Mouse (Mus musculus): Measurements from ENCODE around the gene Trcg1. TPM values are rescaled to one million over a fixed set of nuclear protein-coding genes. Genes with fewer than 3 reads are reported as not detected.

Trcg1 gene
- polyA plus RNA-seq, 1 experiment from 2014 or later, result not detected

DNA sequence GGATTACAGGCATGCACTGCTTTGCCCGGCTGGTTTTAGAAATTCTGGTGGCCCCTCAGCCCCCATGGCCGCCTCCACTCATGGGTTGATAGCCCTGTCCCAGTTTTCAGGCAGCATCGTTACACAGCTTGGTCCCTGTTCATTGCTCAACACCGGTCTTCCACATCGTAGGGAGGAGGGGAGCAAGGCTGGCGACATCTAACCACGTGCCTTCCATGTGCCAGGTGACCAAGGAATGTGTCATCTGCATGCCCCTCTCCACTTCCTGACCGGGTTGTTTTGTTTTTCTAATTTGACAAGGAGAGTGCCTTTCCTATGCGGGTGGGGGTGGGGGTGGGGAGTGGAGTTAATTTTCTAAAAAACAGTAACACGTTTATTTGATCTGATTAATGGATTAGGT lies 31.7 kb downstream of the Trcg1 start:
- no peak overlapping the region for H3K27ac ChIP-seq (ENCODE audit: low read length)
- no peak overlapping the region for H3K4me3 ChIP-seq (replicated peaks; ENCODE audit: low read length)
- no peak overlapping the region for H3K9ac ChIP-seq (replicated peaks; ENCODE audit: low read depth, low read length)
- no peaks in the 10 kb centered on the region for H3K9me3 ChIP-seq (ENCODE audit: control insufficient read depth, low read length)
- peaks cover 14% of the 10 kb centered on the region for H3K4me1 ChIP-seq (replicated peaks; ENCODE audit: control insufficient read depth, insufficient read depth, low read length)
- ATAC-seq, result no peak
- 13% methylated on average over 10 of the region's 10 CpGs for WGBS
- H3K36me3 ChIP-seq (ENCODE audit: control insufficient read depth, insufficient read depth), result no peaks in the 10 kb centered on the region
- H3K4me2 ChIP-seq (ENCODE audit: low read length), result no peak overlapping the region
- no peaks in the 10 kb centered on the region for H3K27me3 ChIP-seq (replicated peaks; ENCODE audit: control insufficient read depth, insufficient read depth, low read length)

DNA sequence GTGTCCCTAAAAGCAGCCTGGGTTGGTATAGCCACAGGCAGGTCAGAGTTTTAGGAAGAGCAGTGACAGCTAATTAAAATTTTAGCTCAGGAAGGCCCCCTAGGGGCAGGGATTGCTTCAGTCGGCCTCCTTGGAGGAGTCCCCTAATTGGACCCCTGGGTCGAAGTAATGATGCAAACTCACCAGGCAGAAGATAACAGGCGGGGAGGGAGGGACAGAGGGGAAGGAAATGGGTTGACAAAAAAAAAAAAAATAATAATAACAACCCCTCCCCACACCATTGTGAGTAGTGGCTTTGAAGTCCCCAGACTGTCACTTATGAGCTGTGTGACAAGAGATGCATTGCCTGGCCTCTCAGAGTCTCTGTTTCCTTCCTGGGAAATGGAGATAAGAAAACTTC lies 32.2 kb downstream of the Trcg1 start:
- no peak for ATAC-seq
- no peak overlapping the region for H3K9ac ChIP-seq (replicated peaks; ENCODE audit: low read depth, low read length)
- H3K27ac ChIP-seq (ENCODE audit: low read length), result no peak overlapping the region
- H3K4me2 ChIP-seq (ENCODE audit: low read length), result no peak overlapping the region
- 3% methylated on average over 3 of the region's 3 CpGs for WGBS
- H3K4me1 ChIP-seq (replicated peaks; ENCODE audit: control insufficient read depth, insufficient read depth, low read length), result peaks cover 14% of the 10 kb centered on the region
- no peak overlapping the region for H3K4me3 ChIP-seq (replicated peaks; ENCODE audit: low read length)
- H3K27me3 ChIP-seq (replicated peaks; ENCODE audit: control insufficient read depth, insufficient read depth, low read length), result no peaks in the 10 kb centered on the region
- no peaks in the 10 kb centered on the region for H3K36me3 ChIP-seq (ENCODE audit: control insufficient read depth, insufficient read depth)
- no peaks in the 10 kb centered on the region for H3K9me3 ChIP-seq (ENCODE audit: control insufficient read depth, low read length)

DNA sequence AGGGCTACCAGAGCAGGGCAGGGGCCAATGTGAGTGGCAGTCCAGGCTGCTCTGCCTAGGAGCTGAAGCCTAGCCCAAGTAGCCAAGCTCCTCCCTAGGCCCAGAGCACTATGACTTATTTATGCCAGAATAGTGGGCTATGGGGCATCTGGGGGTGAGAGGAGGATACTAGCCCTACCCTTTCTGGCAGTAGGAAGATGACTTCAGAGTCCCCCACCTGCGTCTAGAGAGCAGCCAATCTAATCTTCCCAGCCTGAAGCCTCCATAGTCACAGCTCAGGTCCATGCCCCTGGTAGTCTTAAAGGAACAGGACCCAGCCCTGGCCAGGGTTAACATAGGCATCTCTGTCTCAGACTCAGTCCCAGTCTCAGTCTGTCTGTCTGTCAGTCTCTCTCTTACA lies 33.0 kb downstream of the Trcg1 start:
- no peak overlapping the region for H3K9ac ChIP-seq (replicated peaks; ENCODE audit: low read depth, low read length)
- no peaks in the 10 kb centered on the region for H3K36me3 ChIP-seq (ENCODE audit: control insufficient read depth, insufficient read depth)
- no peaks in the 10 kb centered on the region for H3K27me3 ChIP-seq (replicated peaks; ENCODE audit: control insufficient read depth, insufficient read depth, low read length)
- H3K9me3 ChIP-seq (ENCODE audit: control insufficient read depth, low read length), result no peaks in the 10 kb centered on the region
- no peak overlapping the region for H3K4me3 ChIP-seq (replicated peaks; ENCODE audit: low read length)
- no peak overlapping the region for H3K27ac ChIP-seq (ENCODE audit: low read length)
- WGBS, result 24% methylated on average over 1 of the region's 1 CpGs
- H3K4me2 ChIP-seq (ENCODE audit: low read length), result no peak overlapping the region
- H3K4me1 ChIP-seq (replicated peaks; ENCODE audit: control insufficient read depth, insufficient read depth, low read length), result peaks cover 14% of the 10 kb centered on the region
- ATAC-seq, result no peak

DNA sequence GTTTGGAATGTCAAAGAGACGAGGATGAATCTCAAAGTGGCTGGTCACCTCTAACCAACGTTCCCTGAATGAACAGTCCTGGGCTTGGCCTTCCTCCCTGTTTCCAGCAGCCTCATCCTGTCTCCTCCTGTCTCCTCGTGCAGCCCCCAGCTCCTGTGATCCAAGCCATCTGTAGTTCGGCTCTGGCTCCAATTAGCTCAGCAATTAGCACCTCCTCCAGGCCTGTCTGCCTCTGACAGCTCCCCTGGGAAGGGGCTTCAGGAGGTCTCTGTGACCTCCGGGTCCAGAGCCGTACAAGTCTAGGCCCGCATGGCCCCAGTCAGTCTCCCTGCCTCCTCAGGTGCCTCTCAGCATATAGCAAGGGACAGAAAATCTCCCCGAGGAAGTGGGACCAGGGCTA lies 34.0 kb downstream of the Trcg1 start:
- Histone ChIP-seq H3K9me3 (ENCODE audit: control insufficient read depth, low read length) (no peaks in the 10 kb centered on the region), H3K4me2 (ENCODE audit: low read length) (no peak overlapping the region), H3K36me3 (ENCODE audit: control insufficient read depth, insufficient read depth) (no peaks in the 10 kb centered on the region), H3K4me3 (replicated peaks; ENCODE audit: low read length) (no peak overlapping the region), H3K4me1 (replicated peaks; ENCODE audit: control insufficient read depth, insufficient read depth, low read length) (peaks cover 14% of the 10 kb centered on the region), H3K27ac (ENCODE audit: low read length) (no peak overlapping the region), H3K27me3 (replicated peaks; ENCODE audit: control insufficient read depth, insufficient read depth, low read length) (no peaks in the 10 kb centered on the region), H3K9ac (replicated peaks; ENCODE audit: low read depth, low read length) (no peak overlapping the region)
- ATAC-seq, result peak; percentile 59
- WGBS, result 24% methylated on average over 8 of the region's 8 CpGs

DNA sequence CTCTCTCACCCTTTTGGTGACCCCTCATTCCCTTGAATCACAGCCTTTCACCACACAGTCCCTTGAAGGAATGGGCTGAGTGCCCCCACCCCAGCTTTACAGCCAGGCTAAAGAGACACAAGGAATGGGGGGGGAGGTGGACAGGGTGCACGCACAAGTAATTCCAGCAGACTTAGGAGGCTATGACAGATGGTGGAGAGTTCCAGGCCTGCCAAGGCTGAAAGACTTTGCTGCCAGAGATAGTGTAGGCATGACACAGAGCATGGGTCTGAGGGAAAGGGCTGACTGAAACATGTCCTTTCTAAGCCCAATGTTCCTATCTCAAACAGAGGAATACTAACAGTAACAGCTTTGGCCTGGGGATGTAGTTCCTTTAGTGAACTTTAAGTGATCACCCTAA lies 34.7 kb downstream of the Trcg1 start:
- Histone ChIP-seq H3K9me3 (ENCODE audit: control insufficient read depth, low read length) (no peaks in the 10 kb centered on the region), H3K27me3 (replicated peaks; ENCODE audit: control insufficient read depth, insufficient read depth, low read length) (no peaks in the 10 kb centered on the region), H3K4me2 (ENCODE audit: low read length) (no peak overlapping the region), H3K4me1 (replicated peaks; ENCODE audit: control insufficient read depth, insufficient read depth, low read length) (peaks cover 14% of the 10 kb centered on the region), H3K4me3 (replicated peaks; ENCODE audit: low read length) (no peak overlapping the region), H3K27ac (ENCODE audit: low read length) (no peak overlapping the region), H3K9ac (replicated peaks; ENCODE audit: low read depth, low read length) (no peak overlapping the region), H3K36me3 (ENCODE audit: control insufficient read depth, insufficient read depth) (no peaks in the 10 kb centered on the region)
- 57% methylated on average over 1 of the region's 1 CpGs for WGBS
- no peak for ATAC-seq

DNA sequence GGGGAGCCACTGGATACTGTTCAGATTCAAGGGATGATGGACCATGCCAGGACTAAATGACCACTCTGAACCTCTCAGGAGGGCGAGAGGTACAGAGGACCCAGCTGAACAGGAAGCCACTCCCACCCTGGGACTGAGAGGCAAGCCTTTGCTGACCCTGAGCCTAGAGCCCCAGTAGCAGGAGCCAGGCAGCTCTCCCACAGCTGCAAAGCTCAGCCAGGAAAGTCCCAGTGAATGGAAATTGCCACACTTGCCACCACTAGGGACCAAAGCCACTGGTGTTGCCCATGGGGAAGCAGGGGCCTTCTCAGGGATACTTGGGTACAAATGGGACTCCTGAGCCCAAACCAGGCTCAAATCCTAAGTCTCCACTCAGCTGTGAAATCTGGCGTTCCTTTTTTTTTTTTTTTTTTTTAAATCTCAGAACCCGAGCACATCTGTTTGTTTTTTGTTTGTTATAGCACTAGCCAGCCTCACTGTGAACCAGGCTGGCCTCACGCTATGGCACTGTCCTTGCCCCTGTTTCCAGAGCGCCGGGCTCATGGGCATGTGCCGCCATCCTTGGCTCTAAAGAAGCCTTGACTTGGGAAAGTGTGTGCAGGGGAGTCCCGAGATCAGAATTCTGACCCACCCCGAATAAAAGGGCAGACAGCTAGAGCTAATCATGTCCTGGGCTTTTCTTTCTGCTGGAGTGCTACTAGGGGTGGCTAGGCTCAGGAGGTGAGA lies 35.6 kb downstream of the Trcg1 start:
- Histone ChIP-seq H3K4me1 (replicated peaks; ENCODE audit: control insufficient read depth, insufficient read depth, low read length) (peaks cover 14% of the 10 kb centered on the region), H3K4me3 (replicated peaks; ENCODE audit: low read length) (no peak overlapping the region), H3K27me3 (replicated peaks; ENCODE audit: control insufficient read depth, insufficient read depth, low read length) (no peaks in the 10 kb centered on the region), H3K9me3 (ENCODE audit: control insufficient read depth, low read length) (no peaks in the 10 kb centered on the region), H3K9ac (replicated peaks; ENCODE audit: low read depth, low read length) (no peak overlapping the region), H3K27ac (ENCODE audit: low read length) (no peak overlapping the region), H3K4me2 (ENCODE audit: low read length) (no peak overlapping the region), H3K36me3 (ENCODE audit: control insufficient read depth, insufficient read depth) (no peaks in the 10 kb centered on the region)
- ATAC-seq, result no peak
- 58% methylated on average over 9 of the region's 9 CpGs for WGBS

DNA sequence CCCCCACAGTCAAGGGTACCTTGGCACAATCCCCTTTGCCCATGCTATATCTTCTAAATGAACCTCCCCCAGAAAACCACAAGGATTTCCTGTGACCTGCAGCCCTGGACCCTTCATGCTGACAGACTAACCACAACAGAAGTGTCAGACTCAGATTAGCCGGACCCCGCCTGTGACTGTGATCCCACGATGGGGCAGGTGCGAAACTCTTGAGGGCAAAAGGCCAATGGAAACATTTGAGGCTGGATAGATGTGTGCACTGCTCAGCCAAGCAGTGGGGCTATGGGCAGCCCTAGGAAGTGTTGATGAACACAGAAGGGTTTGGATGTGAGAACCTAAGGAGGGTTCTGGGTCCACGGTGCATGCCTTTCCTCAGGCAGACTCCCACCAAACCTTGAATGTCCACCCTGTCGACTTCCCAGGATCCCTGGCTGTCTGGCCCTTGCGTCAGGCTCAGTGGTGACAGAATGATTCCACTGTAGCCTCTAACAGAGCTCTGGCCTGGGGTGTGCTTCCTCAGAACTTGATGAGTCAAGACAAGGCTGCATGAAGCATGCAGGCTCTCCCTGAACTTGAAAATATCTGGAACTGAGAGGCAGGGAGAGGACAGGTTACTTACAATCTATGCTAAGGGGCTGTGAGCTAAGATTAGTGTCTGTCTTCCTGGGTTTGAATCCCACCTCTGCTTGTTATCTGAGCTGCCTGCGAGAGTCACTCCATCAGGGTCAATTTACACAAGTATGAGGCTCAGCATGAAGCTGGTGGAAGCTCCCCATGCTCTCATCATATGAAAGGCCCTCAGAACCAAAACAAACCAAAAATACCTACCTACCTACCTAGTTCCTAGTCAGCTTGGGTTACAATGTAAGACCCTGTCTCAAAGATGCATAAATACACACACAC lies 36.8 kb downstream of the Trcg1 start:
- Histone ChIP-seq H3K4me3 (replicated peaks; ENCODE audit: low read length) (no peak overlapping the region), H3K27ac (ENCODE audit: low read length) (no peak overlapping the region), H3K36me3 (ENCODE audit: control insufficient read depth, insufficient read depth) (no peaks in the 10 kb centered on the region), H3K4me2 (ENCODE audit: low read length) (no peak overlapping the region), H3K9me3 (ENCODE audit: control insufficient read depth, low read length) (no peaks in the 10 kb centered on the region), H3K9ac (replicated peaks; ENCODE audit: low read depth, low read length) (no peak overlapping the region), H3K4me1 (replicated peaks; ENCODE audit: control insufficient read depth, insufficient read depth, low read length) (peaks cover 11% of the 10 kb centered on the region), H3K27me3 (replicated peaks; ENCODE audit: control insufficient read depth, insufficient read depth, low read length) (no peaks in the 10 kb centered on the region)
- WGBS, result 70% methylated on average over 8 of the region's 8 CpGs
- no peak for ATAC-seq

DNA sequence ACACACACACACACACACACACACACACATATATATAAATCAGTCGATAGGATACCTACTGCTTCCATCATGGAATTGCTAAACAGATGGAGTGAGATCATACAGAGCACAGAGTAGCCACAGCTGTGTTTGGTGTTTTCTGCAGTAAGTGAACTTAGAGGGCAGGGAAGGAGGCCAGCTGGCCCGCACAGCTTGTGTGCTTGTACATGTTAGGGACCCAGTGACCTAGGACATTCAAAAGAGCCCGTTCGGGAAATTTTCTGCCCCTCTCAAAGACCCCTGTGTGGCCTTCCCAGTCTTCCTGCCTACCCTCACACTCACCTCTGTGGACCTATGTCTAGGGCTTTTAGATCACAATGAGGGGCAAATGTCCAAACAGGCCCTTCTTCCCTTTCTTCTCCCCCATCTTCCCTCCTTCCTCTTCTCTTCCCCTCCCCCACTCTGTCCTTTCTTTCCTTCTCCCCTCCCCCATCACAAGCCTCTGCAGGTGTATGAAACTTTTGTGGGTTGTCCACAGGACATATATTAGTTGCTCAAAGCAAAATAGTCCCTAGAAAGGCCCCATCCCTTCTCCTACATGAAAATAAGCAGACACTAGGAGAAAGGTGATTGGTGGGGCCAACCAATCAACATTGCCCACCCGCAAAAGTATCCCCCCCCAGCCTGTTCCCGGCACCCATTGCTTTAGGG lies 37.6 kb downstream of the Trcg1 start:
- no peak overlapping the region for H3K4me2 ChIP-seq (ENCODE audit: low read length)
- ATAC-seq, result no peak
- H3K27me3 ChIP-seq (replicated peaks; ENCODE audit: control insufficient read depth, insufficient read depth, low read length), result no peaks in the 10 kb centered on the region
- no peaks in the 10 kb centered on the region for H3K9me3 ChIP-seq (ENCODE audit: control insufficient read depth, low read length)
- no peak overlapping the region for H3K27ac ChIP-seq (ENCODE audit: low read length)
- H3K4me1 ChIP-seq (replicated peaks; ENCODE audit: control insufficient read depth, insufficient read depth, low read length), result peaks cover 10% of the 10 kb centered on the region
- 33% methylated on average over 6 of the region's 6 CpGs for WGBS
- no peak overlapping the region for H3K4me3 ChIP-seq (replicated peaks; ENCODE audit: low read length)
- no peaks in the 10 kb centered on the region for H3K36me3 ChIP-seq (ENCODE audit: control insufficient read depth, insufficient read depth)
- H3K9ac ChIP-seq (replicated peaks; ENCODE audit: low read depth, low read length), result no peak overlapping the region

DNA sequence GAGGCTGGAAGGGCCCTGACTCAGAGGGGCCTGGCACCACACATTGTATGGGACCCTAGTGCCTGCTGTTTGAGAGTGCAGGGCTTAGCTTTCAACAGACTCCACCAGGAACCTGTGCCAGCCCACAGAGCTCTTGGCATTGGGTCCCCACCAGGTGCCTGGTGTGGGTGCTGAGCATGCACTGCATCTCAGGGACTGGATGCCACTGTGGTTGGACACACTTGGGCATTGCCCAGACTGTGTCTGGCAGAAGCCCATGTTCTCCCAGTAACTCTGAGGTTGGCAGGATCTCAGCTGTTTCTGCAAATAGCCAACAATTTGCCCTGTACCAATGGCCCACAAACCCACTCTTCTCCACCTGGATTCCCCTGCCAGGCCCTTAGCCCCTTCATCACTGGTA lies 40.0 kb downstream of the Trcg1 start:
- Histone ChIP-seq H3K4me3 (replicated peaks; ENCODE audit: low read length) (no peak overlapping the region), H3K27me3 (replicated peaks; ENCODE audit: control insufficient read depth, insufficient read depth, low read length) (no peaks in the 10 kb centered on the region), H3K36me3 (ENCODE audit: control insufficient read depth, insufficient read depth) (no peaks in the 10 kb centered on the region), H3K27ac (ENCODE audit: low read length) (no peak overlapping the region), H3K4me2 (ENCODE audit: low read length) (no peak overlapping the region), H3K4me1 (replicated peaks; ENCODE audit: control insufficient read depth, insufficient read depth, low read length) (peaks cover 2% of the 10 kb centered on the region), H3K9me3 (ENCODE audit: control insufficient read depth, low read length) (no peaks in the 10 kb centered on the region), H3K9ac (replicated peaks; ENCODE audit: low read depth, low read length) (no peak overlapping the region)
- no peak for ATAC-seq
